In the genomic region with DNA sequence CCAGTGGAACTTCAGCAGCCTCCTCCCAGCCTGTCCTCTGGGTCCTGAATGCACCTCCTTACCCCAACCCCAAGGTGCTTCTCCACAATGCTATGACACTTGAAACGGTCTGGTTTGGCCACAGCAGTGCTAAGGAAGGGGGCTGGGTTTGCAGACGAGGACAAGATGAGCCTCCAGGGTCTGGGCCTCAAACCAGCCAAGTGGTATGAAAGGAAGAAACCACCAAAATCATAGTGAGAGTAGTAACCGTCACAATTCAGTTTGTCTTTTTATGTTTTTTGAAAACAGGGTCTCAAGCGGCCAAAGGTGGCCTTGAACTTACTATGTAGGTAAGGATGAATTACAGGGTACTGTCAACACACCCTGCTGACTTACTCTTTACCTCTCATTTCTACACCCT, we compare ENCODE assay signal across 35 mouse cellular contexts.
"Had no signal": no experiment of that assay in that cellular context is flagged by ENCODE, and none has a peak within 500 bp of the region (broad histone marks: within the 10 kb centered on the region; RNA-seq: fewer than 3 reads in every experiment).

No protein-coding gene starts in this region.

- H3K4me2 ChIP-seq: heart, embryonic 11.5 days; heart, embryonic 12.5 days; heart, embryonic 13.5 days; heart, embryonic 15.5 days; hindbrain, embryonic 12.5 days; hindbrain, embryonic 13.5 days; hindbrain, embryonic 14.5 days; hindbrain, embryonic 15.5 days; intestine, embryonic 15.5 days; kidney, embryonic 15.5 days had no signal

- H3K27me3 ChIP-seq: heart, embryonic 12.5 days; heart, embryonic 13.5 days; heart, embryonic 15.5 days; hindbrain, embryonic 12.5 days; hindbrain, embryonic 13.5 days; hindbrain, embryonic 15.5 days; intestine, embryonic 15.5 days; kidney, embryonic 15.5 days had no signal

- DNase-seq: heart, postnatal 10 days; heart, postnatal 14 days; heart, postnatal 36 days; heart, postnatal 4 days; kidney, adult 11 months; kidney, adult 18-20 months; kidney, adult 2 months; kidney, adult 8-10 months; kidney, adult 9 months; kidney, postnatal 10 days; kidney, postnatal 14 days; kidney, postnatal 25 days; kidney, postnatal 36 days; kidney, postnatal 4 days; layer of hippocampus, adult 9-11 months; layer of hippocampus, postnatal 36 days had no signal

- H3K27ac ChIP-seq: heart, embryonic 10.5 days; heart, embryonic 13.5 days; heart, embryonic 15.5 days; hindbrain, embryonic 10.5 days; hindbrain, embryonic 12.5 days; hindbrain, embryonic 13.5 days; hindbrain, embryonic 14.5 days; hindbrain, embryonic 15.5 days; hindbrain, postnatal 0 days; intestine, embryonic 15.5 days; kidney, embryonic 15.5 days; kidney, postnatal 0 days; layer of hippocampus, adult 2 months had no signal

- H3K36me3 ChIP-seq: heart, embryonic 15.5 days; hindbrain, embryonic 15.5 days; intestine, embryonic 15.5 days had no signal

- H3K9me3 ChIP-seq: heart, embryonic 10.5 days; heart, embryonic 12.5 days; heart, embryonic 13.5 days; heart, embryonic 15.5 days; hindbrain, embryonic 10.5 days; hindbrain, embryonic 12.5 days; hindbrain, embryonic 13.5 days; hindbrain, embryonic 15.5 days; intestine, embryonic 15.5 days; kidney, embryonic 15.5 days had no signal

- H3K4me3 ChIP-seq: heart, embryonic 10.5 days; heart, embryonic 12.5 days; heart, embryonic 13.5 days; heart, embryonic 15.5 days; hindbrain, embryonic 10.5 days; hindbrain, embryonic 12.5 days; hindbrain, embryonic 13.5 days; hindbrain, embryonic 15.5 days; intestine, embryonic 15.5 days; kidney, embryonic 15.5 days; layer of hippocampus, adult 2 months had no signal

- ATAC-seq: hindbrain, embryonic 16.5 days; hindbrain, postnatal 0 days; inflammation-experienced regulatory T-cells, adult 6 months; intestine, embryonic 15.5 days; intestine, embryonic 16.5 days; intestine, postnatal 0 days had no signal

- H3K9ac ChIP-seq: heart, embryonic 12.5 days; heart, embryonic 13.5 days; heart, embryonic 15.5 days; hindbrain, embryonic 12.5 days; hindbrain, embryonic 13.5 days; hindbrain, embryonic 14.5 days; hindbrain, embryonic 15.5 days; intestine, embryonic 15.5 days; kidney, embryonic 15.5 days had no signal

- H3K4me1 ChIP-seq: heart, embryonic 15.5 days; hindbrain, embryonic 10.5 days; hindbrain, embryonic 15.5 days; intestine, embryonic 15.5 days; kidney, embryonic 15.5 days had no signal
